Mouse (Mus musculus): Measurements from ENCODE around the gene Gm48552.

Gene Gm48552

GRCm38 (mm10) chr10:81430831-81431525 is 42.2 kb downstream of the Gm48552 start:
- peak; percentile 50 to 55 for DNase-seq (ENCODE audit: low spot score in 2 of 2)

GRCm38 (mm10) chr10:81431526-81432168 is 42.8 kb downstream of the Gm48552 start:
- peak in 1 of 2 experiments; percentile 28 for DNase-seq (ENCODE audit: low spot score in 2 of 2)

GRCm38 (mm10) chr10:81432169-81432867 is 43.5 kb downstream of the Gm48552 start:
- DNase-seq (ENCODE audit: low spot score in 2 of 2), result no peak

- peak; percentile 94 to 95 for DNase-seq (ENCODE audit: low spot score in 2 of 2)
Measured at GRCm38 (mm10) chr10:81432868-81433262, 44.1 kb downstream of the Gm48552 start.

- peak; percentile 78 to 82 for DNase-seq (ENCODE audit: low spot score in 2 of 2)
Measured at GRCm38 (mm10) chr10:81433541-81434289, 44.9 kb downstream of the Gm48552 start.

- peak in 1 of 2 experiments; percentile 20 for DNase-seq (ENCODE audit: low spot score in 2 of 2)
Measured at GRCm38 (mm10) chr10:81434361-81435263, 45.8 kb downstream of the Gm48552 start.

- DNase-seq (ENCODE audit: low spot score in 2 of 2), result no peak
Measured at GRCm38 (mm10) chr10:81435436-81435835, 46.6 kb downstream of the Gm48552 start.
